Mouse (Mus musculus): Measurements from ENCODE around the gene Phactr2. TPM values are rescaled to one million over a fixed set of nuclear protein-coding genes. Genes with fewer than 3 reads are reported as not detected.
A peak's percentile ranks its signal among the peaks of the same experiment; 100 is the strongest.

The Phactr2 gene
- polyA plus RNA-seq, 1 experiment from 2014 or later, result 10.0 TPM

- Histone ChIP-seq H3K4me3 (ENCODE audit: low read length) (no peak overlapping the region), H3K4me1 (ENCODE audit: control insufficient read depth, insufficient read depth, low read length) (no peaks in the 10 kb centered on the region), H3K27ac (ENCODE audit: low read length) (no peak overlapping the region), H3K9me3 (ENCODE audit: control insufficient read depth, low read length) (no peaks in the 10 kb centered on the region), H3K36me3 (ENCODE audit: control insufficient read depth, insufficient read depth, low read length) (no peaks in the 10 kb centered on the region), H3K9ac (ENCODE audit: low read depth, low read length) (no peak overlapping the region), H3K27me3 (replicated peaks; ENCODE audit: control insufficient read depth, insufficient read depth, low read length) (no peaks in the 10 kb centered on the region), H3K4me2 (ENCODE audit: low read depth, low read length) (no peak overlapping the region)
- 16% methylated on average over 3 of the region's 3 CpGs for WGBS
- ATAC-seq, result peak; percentile 77
Observed at GRCm38 (mm10) chr10:13358679-13359078, 115.5 kb downstream of the Phactr2 start.

GRCm38 (mm10) chr10:13346609-13347290 is 127.5 kb downstream of the Phactr2 start:
- no peak for ATAC-seq
- Histone ChIP-seq H3K4me1 (ENCODE audit: control insufficient read depth, insufficient read depth, low read length) (no peaks in the 10 kb centered on the region), H3K27ac (ENCODE audit: low read length) (no peak overlapping the region), H3K36me3 (ENCODE audit: control insufficient read depth, insufficient read depth, low read length) (no peaks in the 10 kb centered on the region), H3K4me3 (ENCODE audit: low read length) (no peak overlapping the region), H3K9ac (ENCODE audit: low read depth, low read length) (no peak overlapping the region), H3K4me2 (ENCODE audit: low read depth, low read length) (no peak overlapping the region), H3K9me3 (ENCODE audit: control insufficient read depth, low read length) (no peaks in the 10 kb centered on the region), H3K27me3 (replicated peaks; ENCODE audit: control insufficient read depth, insufficient read depth, low read length) (no peaks in the 10 kb centered on the region)
- 38% methylated on average over 5 of the region's 5 CpGs for WGBS

- Histone ChIP-seq H3K4me1 (ENCODE audit: control insufficient read depth, insufficient read depth, low read length) (peaks cover 2% of the 10 kb centered on the region; the same call in 1 of the 2 replicates), H3K9ac (ENCODE audit: low read depth, low read length) (no peak overlapping the region), H3K9me3 (ENCODE audit: control insufficient read depth, low read length) (no peaks in the 10 kb centered on the region), H3K27me3 (replicated peaks; ENCODE audit: control insufficient read depth, insufficient read depth, low read length) (no peaks in the 10 kb centered on the region), H3K4me3 (ENCODE audit: low read length) (no peak overlapping the region), H3K36me3 (ENCODE audit: control insufficient read depth, insufficient read depth, low read length) (no peaks in the 10 kb centered on the region), H3K27ac (ENCODE audit: low read length) (no peak overlapping the region), H3K4me2 (ENCODE audit: low read depth, low read length) (no peak overlapping the region)
- ATAC-seq, result no peak
- WGBS, result 89% methylated on average over 3 of the region's 3 CpGs
Observed at GRCm38 (mm10) chr10:13340583-13340982, 133.6 kb downstream of the Phactr2 start.

- WGBS, result 61% methylated on average over 4 of the region's 4 CpGs
- H3K4me2 ChIP-seq (ENCODE audit: low read depth, low read length), result no peak overlapping the region
- no peak for ATAC-seq
- H3K4me3 ChIP-seq (ENCODE audit: low read length), result no peak overlapping the region
- no peak overlapping the region for H3K27ac ChIP-seq (ENCODE audit: low read length)
- no peaks in the 10 kb centered on the region for H3K36me3 ChIP-seq (ENCODE audit: control insufficient read depth, insufficient read depth, low read length)
- no peaks in the 10 kb centered on the region for H3K27me3 ChIP-seq (replicated peaks; ENCODE audit: control insufficient read depth, insufficient read depth, low read length)
- H3K9ac ChIP-seq (ENCODE audit: low read depth, low read length), result no peak overlapping the region
- no peaks in the 10 kb centered on the region for H3K9me3 ChIP-seq (ENCODE audit: control insufficient read depth, low read length)
- peaks cover 2% of the 10 kb centered on the region; the same call in 1 of the 2 replicates for H3K4me1 ChIP-seq (ENCODE audit: control insufficient read depth, insufficient read depth, low read length)
Observed at GRCm38 (mm10) chr10:13336964-13337363, 137.2 kb downstream of the Phactr2 start.

- 76% methylated on average over 6 of the region's 6 CpGs for WGBS
- Histone ChIP-seq H3K36me3 (ENCODE audit: control insufficient read depth, insufficient read depth, low read length) (no peaks in the 10 kb centered on the region), H3K27ac (ENCODE audit: low read length) (no peak overlapping the region), H3K4me1 (ENCODE audit: control insufficient read depth, insufficient read depth, low read length) (peaks cover 2% of the 10 kb centered on the region; the same call in 1 of the 2 replicates), H3K4me3 (ENCODE audit: low read length) (no peak overlapping the region), H3K9me3 (ENCODE audit: control insufficient read depth, low read length) (no peaks in the 10 kb centered on the region), H3K9ac (ENCODE audit: low read depth, low read length) (no peak overlapping the region), H3K4me2 (ENCODE audit: low read depth, low read length) (no peak overlapping the region), H3K27me3 (replicated peaks; ENCODE audit: control insufficient read depth, insufficient read depth, low read length) (no peaks in the 10 kb centered on the region)
- ATAC-seq, result no peak
Observed at GRCm38 (mm10) chr10:13335814-13336213, 138.4 kb downstream of the Phactr2 start.

- no peak overlapping the region for H3K4me2 ChIP-seq (ENCODE audit: low read depth, low read length)
- no peak overlapping the region for H3K9ac ChIP-seq (ENCODE audit: low read depth, low read length)
- H3K4me1 ChIP-seq (ENCODE audit: control insufficient read depth, insufficient read depth, low read length), result peaks cover 2% of the 10 kb centered on the region; the same call in 1 of the 2 replicates
- no peaks in the 10 kb centered on the region for H3K36me3 ChIP-seq (ENCODE audit: control insufficient read depth, insufficient read depth, low read length)
- no peak overlapping the region for H3K4me3 ChIP-seq (ENCODE audit: low read length)
- WGBS, result 85% methylated on average over 6 of the region's 6 CpGs
- H3K27ac ChIP-seq (ENCODE audit: low read length), result no peak overlapping the region
- no peak for ATAC-seq
- no peaks in the 10 kb centered on the region for H3K9me3 ChIP-seq (ENCODE audit: control insufficient read depth, low read length)
- no peaks in the 10 kb centered on the region for H3K27me3 ChIP-seq (replicated peaks; ENCODE audit: control insufficient read depth, insufficient read depth, low read length)
Observed at GRCm38 (mm10) chr10:13335347-13335746, 138.9 kb downstream of the Phactr2 start.

GRCm38 (mm10) chr10:13333781-13334180 is 140.4 kb downstream of the Phactr2 start:
- Histone ChIP-seq H3K27me3 (replicated peaks; ENCODE audit: control insufficient read depth, insufficient read depth, low read length) (no peaks in the 10 kb centered on the region), H3K9ac (ENCODE audit: low read depth, low read length) (no peak overlapping the region), H3K4me1 (ENCODE audit: control insufficient read depth, insufficient read depth, low read length) (no peaks in the 10 kb centered on the region), H3K4me3 (ENCODE audit: low read length) (no peak overlapping the region), H3K36me3 (ENCODE audit: control insufficient read depth, insufficient read depth, low read length) (no peaks in the 10 kb centered on the region), H3K9me3 (ENCODE audit: control insufficient read depth, low read length) (no peaks in the 10 kb centered on the region), H3K4me2 (ENCODE audit: low read depth, low read length) (no peak overlapping the region), H3K27ac (ENCODE audit: low read length) (no peak overlapping the region)
- WGBS, result 85% methylated on average over 2 of the region's 2 CpGs
- no peak for ATAC-seq

- no peaks in the 10 kb centered on the region for H3K9me3 ChIP-seq (ENCODE audit: control insufficient read depth, low read length)
- H3K4me2 ChIP-seq (ENCODE audit: low read depth, low read length), result no peak overlapping the region
- no peak overlapping the region for H3K27ac ChIP-seq (ENCODE audit: low read length)
- H3K27me3 ChIP-seq (replicated peaks; ENCODE audit: control insufficient read depth, insufficient read depth, low read length), result no peaks in the 10 kb centered on the region
- ATAC-seq, result no peak
- no peaks in the 10 kb centered on the region for H3K4me1 ChIP-seq (ENCODE audit: control insufficient read depth, insufficient read depth, low read length)
- no peaks in the 10 kb centered on the region for H3K36me3 ChIP-seq (ENCODE audit: control insufficient read depth, insufficient read depth, low read length)
- no peak overlapping the region for H3K9ac ChIP-seq (ENCODE audit: low read depth, low read length)
- H3K4me3 ChIP-seq (ENCODE audit: low read length), result no peak overlapping the region
- WGBS, result 49% methylated on average over 2 of the region's 2 CpGs
Observed at GRCm38 (mm10) chr10:13332985-13333384, 141.2 kb downstream of the Phactr2 start.

- Histone ChIP-seq H3K27me3 (replicated peaks; ENCODE audit: control insufficient read depth, insufficient read depth, low read length) (no peaks in the 10 kb centered on the region), H3K4me2 (ENCODE audit: low read depth, low read length) (no peak overlapping the region), H3K4me1 (ENCODE audit: control insufficient read depth, insufficient read depth, low read length) (no peaks in the 10 kb centered on the region), H3K36me3 (ENCODE audit: control insufficient read depth, insufficient read depth, low read length) (no peaks in the 10 kb centered on the region), H3K9ac (ENCODE audit: low read depth, low read length) (no peak overlapping the region), H3K9me3 (ENCODE audit: control insufficient read depth, low read length) (no peaks in the 10 kb centered on the region), H3K4me3 (ENCODE audit: low read length) (no peak overlapping the region), H3K27ac (ENCODE audit: low read length) (no peak overlapping the region)
- 43% methylated on average over 4 of the region's 4 CpGs for WGBS
- peak; percentile 76 for ATAC-seq
Observed at GRCm38 (mm10) chr10:13331405-13332032, 142.7 kb downstream of the Phactr2 start.

Measured in intestine, embryonic 16.5 days (tissue).